Mouse (Mus musculus) heart, embryonic 12.5 days (tissue): ENCODE results near the gene Neu4. TPM values are rescaled to one million over a fixed set of nuclear protein-coding genes. Genes with fewer than 3 reads are reported as not detected.
"Not testable (repeated sequence)": the region's sequence is repeated elsewhere in the genome, so short reads cannot be mapped to it uniquely, and the experiment has no call there.

Source experiments
- ATAC-seq: fragments of 200-750 bp; cut with Nextera tagmentation; 2 replicates; pipeline ENCODE4 v1.8.0; 2017; ENCODE audit warnings: moderate TSS enrichment, moderate library complexity; ENCODE audit not compliant: insufficient number of reproducible peaks, low FRiP score
- H3K27ac ChIP-seq: fragments of 300-500 bp; sonication (generic); 2 replicates; pipeline ENCODE4 v1.5.1; 2016; ENCODE audit warnings: mild to moderate bottlenecking, moderate library complexity; ENCODE audit not compliant: poor library complexity, severe bottlenecking
- H3K27me3 ChIP-seq: fragments of 300-500 bp; sonication (generic); replicated peaks from 2 replicates; pipeline ENCODE4 v1.6.1; 2016; ENCODE audit warnings: mild to moderate bottlenecking, moderate library complexity
- H3K36me3 ChIP-seq: fragments of 300-500 bp; sonication (generic); 2 replicates; pipeline ENCODE4 v1.6.1; 2016; ENCODE audit warnings: mild to moderate bottlenecking, moderate library complexity
- H3K4me1 ChIP-seq: fragments of 300-500 bp; sonication (generic); replicated peaks from 2 replicates; pipeline ENCODE4 v1.6.1; 2016; ENCODE audit warnings: mild to moderate bottlenecking
- H3K4me2 ChIP-seq: fragments of 300-500 bp; sonication (generic); 2 replicates; pipeline ENCODE4 v1.6.1; 2016; ENCODE audit warnings: mild to moderate bottlenecking, moderate library complexity
- H3K4me3 ChIP-seq: fragments of 300-500 bp; sonication (generic); 2 replicates; pipeline ENCODE4 v1.5.1; 2016; ENCODE audit warnings: mild to moderate bottlenecking
- H3K9ac ChIP-seq: fragments of 300-500 bp; sonication (generic); 2 replicates; pipeline ENCODE4 v1.6.1; 2016; ENCODE audit warnings: mild to moderate bottlenecking, moderate library complexity
- H3K9me3 ChIP-seq: fragments of 300-500 bp; sonication (generic); replicated peaks from 2 replicates; pipeline ENCODE4 v1.6.1; 2016; ENCODE audit warnings: mild to moderate bottlenecking, moderate library complexity
- WGBS: fragments of 180-500 bp; shearing (Covaris S2); methylation state at CpG from one replicate; pipeline ENCODE4 v1.1.7; 2016; 5-methylcytosine and 5-hydroxymethylcytosine counted together
- polyA plus RNA-seq: library from polyadenylated mRNA; unstranded; fragments of >200 nt; fragmentation: Nextera tagmentation; extraction: Ambion mirVana; gene quantifications from 2 replicates; pipeline ENCODE4 v1.2.1, GENCODE M21; 2016

Neu4 gene
- polyA plus RNA-seq, 1 experiment from 2014 or later: not detected

DNA sequence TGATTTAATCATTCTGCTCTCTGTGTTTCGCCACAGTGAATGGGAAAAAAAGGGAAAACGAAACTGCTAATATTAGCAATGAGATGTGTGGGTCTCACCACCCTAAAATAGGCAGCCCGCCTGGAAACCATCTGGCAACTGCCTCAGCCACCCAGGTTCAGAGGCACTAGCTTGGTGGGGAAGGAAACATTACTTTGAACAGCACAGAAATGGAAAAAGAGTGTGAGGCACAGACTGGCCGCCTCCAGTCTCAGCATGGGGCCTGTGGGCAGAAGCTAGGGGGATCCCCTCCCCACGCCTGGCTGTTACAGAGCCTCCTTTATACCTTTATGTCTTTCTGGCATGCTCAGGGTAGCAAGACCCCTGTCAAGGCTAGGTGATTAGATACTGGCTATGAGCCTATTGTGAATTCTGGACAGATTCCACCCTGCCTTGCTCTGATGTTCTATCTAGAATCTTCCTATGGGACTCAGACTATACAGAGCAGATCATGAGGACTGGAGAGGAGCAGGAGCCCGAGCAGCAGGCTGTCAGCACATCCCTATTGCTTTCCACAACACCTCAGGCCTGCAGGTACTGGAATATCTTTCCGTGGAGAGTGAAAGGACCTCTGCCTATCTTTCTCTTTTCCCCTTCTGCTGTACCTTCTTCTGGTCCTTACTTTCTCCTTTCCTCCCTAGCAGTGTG lies 33.4 kb downstream of the Neu4 start:
- 44% methylated on average over 7 of the region's 7 CpGs for WGBS
- Histone ChIP-seq H3K4me1 (peaks cover 9% of the 10 kb centered on the region; the same call in 1 of the 2 replicates), H3K9me3 (no peaks in the 10 kb centered on the region), H3K9ac (no peak overlapping the region), H3K27me3 (no peaks in the 10 kb centered on the region), H3K36me3 (no peaks in the 10 kb centered on the region), H3K4me3 (no peak overlapping the region), H3K27ac (no peak overlapping the region), H3K4me2 (no peak overlapping the region)
- no peak for ATAC-seq

DNA sequence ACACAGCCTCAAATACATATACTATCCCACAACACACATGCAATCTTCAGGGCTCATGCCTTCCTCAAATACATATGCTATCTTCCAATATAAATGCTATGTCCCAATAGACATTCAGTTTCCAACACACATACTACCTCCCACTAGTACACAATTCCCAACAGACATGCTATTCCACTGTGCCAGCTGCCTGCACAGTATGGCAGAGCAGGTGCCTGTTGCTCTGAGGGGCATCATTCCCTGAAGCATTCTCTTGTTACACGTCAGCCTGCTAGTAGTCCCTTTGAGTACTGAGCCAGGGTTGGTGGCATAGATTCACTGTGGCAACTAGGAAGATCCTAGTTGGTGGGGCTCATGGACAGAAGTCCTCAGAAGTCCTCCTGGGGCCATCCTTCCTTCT lies 34.2 kb downstream of the Neu4 start:
- no peak overlapping the region for H3K9ac ChIP-seq
- H3K9me3 ChIP-seq: no peaks in the 10 kb centered on the region
- no peak overlapping the region for H3K27ac ChIP-seq
- H3K4me3 ChIP-seq: no peak overlapping the region
- 84% methylated on average over 1 of the region's 1 CpGs for WGBS
- H3K4me2 ChIP-seq: no peak overlapping the region
- no peak for ATAC-seq
- H3K36me3 ChIP-seq: no peaks in the 10 kb centered on the region
- H3K4me1 ChIP-seq: peaks cover 9% of the 10 kb centered on the region; the same call in 1 of the 2 replicates
- H3K27me3 ChIP-seq: no peaks in the 10 kb centered on the region

DNA sequence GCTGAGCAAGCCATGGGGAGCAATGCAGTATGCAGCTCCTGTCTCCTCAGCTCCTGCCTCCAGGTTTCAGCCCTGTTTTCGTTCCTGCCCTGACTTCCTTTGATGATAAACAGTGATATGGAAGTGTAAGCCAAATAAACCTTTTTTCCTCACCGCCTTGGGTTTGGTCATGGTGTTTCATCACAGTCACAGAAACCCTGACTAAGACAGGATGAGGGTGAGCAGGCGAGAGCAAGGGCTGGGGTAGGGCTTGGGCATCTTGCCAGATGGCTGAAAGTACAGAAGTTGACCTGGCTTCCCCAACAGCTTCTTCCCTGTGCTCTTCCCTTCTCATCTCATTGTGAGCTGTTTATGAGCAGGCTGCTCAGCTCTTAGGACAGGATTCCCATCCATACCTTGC lies 35.7 kb downstream of the Neu4 start:
- WGBS: 40% methylated on average over 3 of the region's 3 CpGs
- Histone ChIP-seq H3K4me3 (no peak overlapping the region), H3K36me3 (no peaks in the 10 kb centered on the region), H3K4me2 (no peak overlapping the region), H3K9me3 (no peaks in the 10 kb centered on the region), H3K27me3 (no peaks in the 10 kb centered on the region), H3K27ac (no peak overlapping the region), H3K4me1 (peaks cover 9% of the 10 kb centered on the region; the same call in 1 of the 2 replicates), H3K9ac (no peak overlapping the region)
- no peak for ATAC-seq

- no peak for ATAC-seq
- H3K27me3 ChIP-seq: no peaks in the 10 kb centered on the region
- H3K27ac ChIP-seq: no peak overlapping the region
- no peak overlapping the region for H3K4me2 ChIP-seq
- no peaks in the 10 kb centered on the region for H3K36me3 ChIP-seq
- no peak overlapping the region for H3K9ac ChIP-seq
- no peaks in the 10 kb centered on the region for H3K9me3 ChIP-seq
- no peak overlapping the region for H3K4me3 ChIP-seq
- WGBS: 85% methylated on average over 2 of the region's 2 CpGs
- H3K4me1 ChIP-seq: peaks cover 8% of the 10 kb centered on the region; the same call in 1 of the 2 replicates
These were observed 37.1 kb downstream of the Neu4 start for GRCm38 (mm10) chr1:94057401-94057800.

DNA sequence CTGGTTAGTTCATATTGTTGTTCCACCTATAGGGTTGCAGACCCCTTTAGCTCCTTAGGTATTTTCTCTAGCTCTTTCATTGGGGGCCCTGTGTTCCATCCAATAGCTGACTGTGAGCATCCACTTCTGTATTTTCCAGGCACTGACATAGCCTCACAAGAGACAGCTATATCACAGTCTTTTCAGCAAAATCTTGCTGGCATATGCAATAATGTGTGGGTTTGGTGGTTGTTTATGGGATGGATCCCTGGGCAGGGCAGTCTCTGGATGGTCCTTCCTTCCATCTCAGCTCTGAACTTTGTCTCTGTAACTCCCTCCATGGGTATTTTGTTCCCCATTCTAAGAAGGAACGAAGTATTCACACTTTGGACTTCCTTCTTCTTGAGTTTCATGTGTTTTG lies 38.0 kb downstream of the Neu4 start:
- not testable (repeated sequence) for H3K36me3 ChIP-seq, H3K9me3 ChIP-seq, H3K4me1 ChIP-seq, ATAC-seq, H3K9ac ChIP-seq, H3K27ac ChIP-seq, H3K4me2 ChIP-seq, H3K4me3 ChIP-seq, H3K27me3 ChIP-seq
- 81% methylated on average over 1 of the region's 1 CpGs for WGBS

DNA sequence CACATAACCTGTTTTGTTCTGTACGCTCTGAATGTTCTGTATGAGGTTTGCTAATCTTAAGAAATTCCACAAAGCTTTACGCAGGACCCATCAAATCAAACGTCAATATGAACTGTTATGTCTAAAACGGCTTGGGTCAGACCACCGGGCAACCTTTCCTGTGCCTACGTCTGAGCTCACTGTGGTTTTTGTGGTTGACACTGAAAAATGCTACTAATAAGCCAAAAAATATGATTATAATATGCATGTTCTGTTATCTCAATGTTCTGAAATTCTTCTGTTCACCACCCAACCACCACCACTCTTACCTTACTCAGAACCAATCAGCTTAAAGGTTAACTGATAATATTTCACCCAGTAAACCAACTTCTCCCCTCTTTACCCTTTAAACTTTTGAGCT lies 54.5 kb downstream of the Neu4 start:
- no peak for ATAC-seq
- Histone ChIP-seq H3K4me1 (no peaks in the 10 kb centered on the region), H3K36me3 (no peaks in the 10 kb centered on the region), H3K27ac (no peak overlapping the region), H3K9ac (no peak overlapping the region), H3K4me2 (no peak overlapping the region), H3K9me3 (no peaks in the 10 kb centered on the region), H3K4me3 (no peak overlapping the region), H3K27me3 (peaks cover under 1% of the 10 kb centered on the region; the same call in 1 of the 2 replicates)
- WGBS: 78% methylated on average over 6 of the region's 6 CpGs

DNA sequence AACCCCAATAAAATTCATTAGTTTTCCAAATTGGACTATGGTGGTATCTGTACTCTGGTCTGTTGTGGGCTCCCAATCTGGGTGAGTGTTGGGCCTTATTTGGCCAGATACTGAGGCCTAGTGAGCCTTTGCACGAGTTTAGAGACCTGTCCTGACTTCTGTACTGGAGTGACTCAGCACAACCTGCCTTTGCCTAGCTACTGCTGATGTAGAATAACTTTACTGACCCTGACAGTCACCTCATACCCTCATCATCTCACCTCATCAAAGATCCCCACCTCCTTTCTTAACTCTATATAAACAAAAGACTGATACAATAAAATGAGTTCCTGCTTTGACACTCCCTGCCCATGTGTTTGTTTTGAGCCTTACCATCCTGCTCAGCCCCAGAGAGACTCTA lies 56.5 kb downstream of the Neu4 start:
- 24% methylated on average over 1 of the region's 1 CpGs for WGBS
- ATAC-seq: no peak
- Histone ChIP-seq H3K4me1 (no peaks in the 10 kb centered on the region), H3K9me3 (no peaks in the 10 kb centered on the region), H3K4me3 (no peak overlapping the region), H3K36me3 (no peaks in the 10 kb centered on the region), H3K9ac (no peak overlapping the region), H3K27ac (no peak overlapping the region), H3K4me2 (no peak overlapping the region), H3K27me3 (peaks cover 10% of the 10 kb centered on the region)

Other genes starting within 250 kb of the Neu4 start
- gene Dtymk, start 218.5 kb upstream of the Neu4 start, polyA plus RNA-seq: 183 and 191 TPM in 2 replicates
- gene Ing5, start 216.5 kb upstream of the Neu4 start, polyA plus RNA-seq: 16.6 and 16.9 TPM in 2 replicates
- 15.5 and 16.4 TPM in 2 replicates for gene D2hgdh, start 195.5 kb upstream of the Neu4 start, polyA plus RNA-seq
- 0.08 TPM in 1 of 2 replicates, not detected in the other for gene Gal3st2, start 159.1 kb upstream of the Neu4 start, polyA plus RNA-seq
- gene Gal3st2b, start 102.1 kb upstream of the Neu4 start, polyA plus RNA-seq: 0.08 TPM in 1 of 2 replicates, not detected in the other
- not detected in 2 replicates for gene Gal3st2c, start 29.9 kb upstream of the Neu4 start, polyA plus RNA-seq
- gene Pdcd1, start 32.1 kb downstream of the Neu4 start, polyA plus RNA-seq: 0.31 TPM in 1 of 2 replicates, not detected in the other